Mouse (Mus musculus) kidney, embryonic 15.5 days (tissue): ENCODE measurements at regions not wholly inside any gene's neighbourhood (a gene's known extent, or its start where the extent isn't known, plus 50 kb on each side); places are given as distances from the start of the nearest gene placed in this dataset.

Experiments used
- ATAC-seq: fragments of 200-750 bp; cut with Nextera tagmentation; replicated peaks from 2 replicates; pipeline ENCODE4 v1.8.0; 2017; ENCODE audit warnings: moderate TSS enrichment; ENCODE audit not compliant: low FRiP score
- H3K27ac ChIP-seq: fragments of 300-500 bp; sonication (generic); 2 replicates; pipeline ENCODE4 v1.5.1; 2015; ENCODE audit warnings: mild to moderate bottlenecking, inconsistent platforms
- H3K27me3 ChIP-seq: fragments of 300-500 bp; sonication (generic); 2 replicates; pipeline ENCODE4 v1.6.1; 2015; ENCODE audit warnings: inconsistent platforms
- H3K36me3 ChIP-seq: fragments of 300-500 bp; sonication (generic); 2 replicates; pipeline ENCODE4 v1.6.1; 2015; ENCODE audit warnings: inconsistent platforms
- H3K4me1 ChIP-seq: fragments of 300-500 bp; sonication (generic); 2 replicates; pipeline ENCODE4 v1.6.1; 2015; ENCODE audit warnings: inconsistent platforms
- H3K4me2 ChIP-seq: fragments of 300-500 bp; sonication (generic); 2 replicates; pipeline ENCODE4 v1.6.1; 2015; ENCODE audit warnings: moderate library complexity, mild to moderate bottlenecking, inconsistent platforms
- H3K4me3 ChIP-seq: fragments of 300-500 bp; sonication (generic); replicated peaks from 2 replicates; pipeline ENCODE4 v1.5.1; 2015; ENCODE audit warnings: mild to moderate bottlenecking, inconsistent platforms
- H3K9ac ChIP-seq: fragments of 300-500 bp; sonication (generic); 2 replicates; pipeline ENCODE4 v1.6.1; 2015; ENCODE audit warnings: mild to moderate bottlenecking, inconsistent platforms
- H3K9me3 ChIP-seq: fragments of 300-500 bp; sonication (generic); replicated peaks from 2 replicates; pipeline ENCODE4 v1.6.1; 2016; ENCODE audit warnings: inconsistent platforms
- WGBS: fragments of 180-500 bp; shearing (Covaris S2); methylation state at CpG from one replicate; pipeline ENCODE4 v1.1.7; 2015; ENCODE audit warnings: mixed read lengths; 5-methylcytosine and 5-hydroxymethylcytosine counted together

DNA sequence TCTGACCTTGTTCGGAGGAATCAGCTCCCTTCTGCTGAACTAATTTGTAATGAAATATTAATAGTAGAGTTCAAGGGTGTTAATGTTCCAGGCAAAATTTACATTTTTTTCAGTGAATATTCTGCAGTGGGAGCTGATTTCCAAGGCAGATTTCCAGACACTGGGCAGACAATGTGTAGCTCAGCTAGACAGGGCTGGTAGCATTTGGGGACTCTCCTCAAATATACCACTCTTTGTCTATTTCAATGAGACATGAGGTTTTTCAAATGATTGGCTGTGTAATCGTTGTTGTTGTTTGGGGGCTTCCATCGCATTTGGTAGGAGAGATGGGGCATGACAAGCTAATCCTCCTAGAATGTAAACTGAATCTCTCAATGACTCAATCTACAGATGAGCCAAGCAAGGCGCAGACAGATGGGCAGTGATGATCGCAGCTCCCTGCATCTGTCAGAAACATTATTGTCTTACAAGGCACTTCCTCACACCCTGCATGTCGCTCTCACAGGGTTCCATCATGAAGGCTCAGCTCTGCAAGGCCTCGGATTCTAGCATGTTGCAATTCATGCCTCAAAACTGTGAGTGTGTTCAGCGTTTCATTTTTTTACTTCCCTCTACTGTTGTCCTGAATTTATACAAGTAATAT, 241.7 kb upstream of the Akirin2 start:
- Histone ChIP-seq H3K4me1 (peaks cover 4% of the 10 kb centered on the region; the same call in 1 of the 2 replicates), H3K36me3 (no peaks in the 10 kb centered on the region), H3K4me2 (no peak overlapping the region), H3K27me3 (no peaks in the 10 kb centered on the region), H3K9me3 (0 out of 2 replicates have a peak, but pooled peaks cover 1% of the 10 kb centered on the region), H3K9ac (no peak overlapping the region), H3K27ac (no peak overlapping the region), H3K4me3 (no peak overlapping the region)
- WGBS: 83% methylated on average over 8 of the region's 8 CpGs
- no peak for ATAC-seq

DNA sequence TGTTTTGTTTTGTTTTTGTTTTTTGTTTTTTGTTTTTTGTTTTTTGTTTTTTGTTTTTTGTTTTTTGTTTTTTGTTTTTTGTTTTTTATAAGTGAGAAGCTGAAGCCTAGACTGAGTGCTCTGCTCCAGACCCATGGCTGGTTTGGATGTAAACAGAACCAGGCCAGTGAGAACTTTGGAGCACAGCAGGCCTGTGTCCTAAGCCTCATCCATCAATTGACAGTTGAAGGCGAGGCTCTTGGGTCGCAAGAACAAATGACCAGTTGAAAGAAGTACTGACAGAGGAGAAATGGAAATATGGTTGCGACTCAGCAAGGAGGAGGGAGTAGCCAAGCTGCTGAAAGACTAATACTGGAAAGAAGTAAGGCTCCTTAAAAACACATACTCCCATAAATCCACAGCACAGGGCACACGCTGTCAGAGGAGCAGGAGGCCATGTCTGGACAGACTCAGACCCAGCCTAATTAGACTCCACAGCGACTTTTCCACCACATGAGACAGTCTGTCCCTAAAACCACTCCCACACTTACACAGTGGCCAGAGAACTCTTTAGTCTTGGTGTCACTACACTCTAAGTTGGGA, 240.6 kb upstream of the Akirin2 start:
- Histone ChIP-seq H3K4me3 (no peak overlapping the region), H3K9ac (no peak overlapping the region), H3K27ac (no peak overlapping the region), H3K27me3 (no peaks in the 10 kb centered on the region), H3K4me2 (no peak overlapping the region), H3K9me3 (0 out of 2 replicates have a peak, but pooled peaks cover 3% of the 10 kb centered on the region), H3K4me1 (peaks cover 4% of the 10 kb centered on the region; the same call in 1 of the 2 replicates), H3K36me3 (no peaks in the 10 kb centered on the region)
- WGBS: 10% methylated on average over 5 of the region's 5 CpGs
- peak; percentile 64 for ATAC-seq

DNA sequence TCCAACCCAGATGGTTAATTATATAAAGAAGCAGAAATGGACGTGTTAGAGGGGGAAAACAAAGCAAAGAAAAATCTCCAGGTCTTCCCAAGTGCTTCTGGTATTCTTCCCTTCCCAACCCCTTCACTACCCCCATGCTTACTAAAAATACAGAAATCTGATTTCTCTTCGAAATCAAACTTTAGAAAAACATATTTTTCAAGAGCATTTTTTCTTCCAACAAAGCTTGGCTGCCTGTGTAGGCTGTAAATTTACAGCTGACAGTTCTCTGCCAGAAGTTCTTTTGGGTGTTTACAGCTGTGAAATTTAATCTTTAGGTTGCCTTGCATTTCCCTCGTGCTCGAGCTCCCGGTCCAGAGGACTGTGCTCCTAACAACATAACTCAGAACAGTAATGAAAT, 234.9 kb upstream of the Akirin2 start:
- H3K9me3 ChIP-seq: 0 out of 2 replicates have a peak, but pooled peaks cover 3% of the 10 kb centered on the region
- H3K4me3 ChIP-seq: no peak overlapping the region
- H3K4me1 ChIP-seq: 0 out of 2 replicates have a peak, but pooled peaks cover 5% of the 10 kb centered on the region
- H3K4me2 ChIP-seq: peak overlapping the region; percentile 21; the same call in 1 of the 2 replicates
- no peak overlapping the region for H3K9ac ChIP-seq
- 14% methylated on average over 5 of the region's 5 CpGs for WGBS
- no peak for ATAC-seq
- 0 out of 2 replicates have a peak overlapping the region, but pooled peaks have one; percentile 54 for H3K27ac ChIP-seq
- no peaks in the 10 kb centered on the region for H3K27me3 ChIP-seq
- H3K36me3 ChIP-seq: no peaks in the 10 kb centered on the region

DNA sequence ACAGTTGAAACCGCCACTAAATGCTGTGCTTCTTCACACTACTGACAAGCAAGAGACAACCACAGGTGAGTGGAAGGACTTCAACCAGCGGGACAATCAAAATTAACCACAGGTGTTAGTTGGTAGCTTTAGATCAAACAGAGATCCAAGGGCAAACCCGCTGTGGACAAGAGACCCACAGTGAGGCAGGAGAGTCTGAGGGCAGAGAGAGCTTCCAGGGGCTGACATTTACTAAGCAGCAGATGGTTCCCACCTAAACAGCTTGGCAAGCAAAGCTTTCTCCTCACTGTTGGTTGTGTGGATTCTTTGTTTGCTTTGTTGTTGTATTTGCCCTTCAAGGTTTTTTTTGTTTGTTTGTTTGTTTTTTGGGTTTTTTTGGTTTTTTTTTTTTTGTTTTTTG, 227.9 kb upstream of the Akirin2 start:
- no peaks in the 10 kb centered on the region for H3K9me3 ChIP-seq
- ATAC-seq: no peak
- no peak overlapping the region for H3K4me2 ChIP-seq
- H3K4me1 ChIP-seq: no peaks in the 10 kb centered on the region
- WGBS: 76% methylated on average over 3 of the region's 3 CpGs
- H3K36me3 ChIP-seq: no peaks in the 10 kb centered on the region
- no peak overlapping the region for H3K27ac ChIP-seq
- H3K27me3 ChIP-seq: no peaks in the 10 kb centered on the region
- H3K4me3 ChIP-seq: no peak overlapping the region
- H3K9ac ChIP-seq: no peak overlapping the region

DNA sequence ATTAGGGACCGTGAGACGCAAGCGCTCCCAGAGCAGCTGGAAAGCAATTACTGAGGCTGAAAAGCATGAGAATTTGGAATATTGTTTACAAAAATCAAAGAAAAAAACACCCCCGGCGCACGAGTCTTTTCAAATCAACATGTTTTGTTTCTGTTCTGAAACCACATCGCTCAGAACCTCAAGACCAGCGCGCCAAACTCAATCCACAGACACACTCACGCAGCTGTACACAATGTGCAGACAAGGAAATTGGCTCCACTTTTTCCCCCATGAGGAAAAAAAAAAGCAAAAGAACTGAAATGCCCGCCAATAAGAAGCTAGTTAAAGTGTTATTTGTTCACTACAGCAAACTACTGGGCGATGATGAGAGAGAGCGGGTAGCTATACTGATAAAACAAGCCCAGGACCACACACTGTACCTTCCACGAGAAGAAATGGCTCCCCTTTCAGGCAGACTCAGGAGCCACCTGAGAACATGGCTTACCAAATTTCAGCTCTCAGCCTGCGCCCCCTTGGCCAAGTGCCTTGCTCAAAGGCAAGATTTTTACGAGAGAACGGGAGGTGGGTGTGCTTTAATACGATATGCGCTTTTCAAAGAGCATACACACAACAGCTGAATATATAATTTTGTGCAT, 222.5 kb upstream of the Akirin2 start:
- no peak overlapping the region for H3K9ac ChIP-seq
- no peaks in the 10 kb centered on the region for H3K27me3 ChIP-seq
- H3K36me3 ChIP-seq: no peaks in the 10 kb centered on the region
- no peak overlapping the region for H3K27ac ChIP-seq
- H3K4me1 ChIP-seq: no peaks in the 10 kb centered on the region
- H3K9me3 ChIP-seq: no peaks in the 10 kb centered on the region
- H3K4me2 ChIP-seq: no peak overlapping the region
- no peak for ATAC-seq
- H3K4me3 ChIP-seq: no peak overlapping the region
- WGBS: 82% methylated on average over 19 of the region's 19 CpGs

DNA sequence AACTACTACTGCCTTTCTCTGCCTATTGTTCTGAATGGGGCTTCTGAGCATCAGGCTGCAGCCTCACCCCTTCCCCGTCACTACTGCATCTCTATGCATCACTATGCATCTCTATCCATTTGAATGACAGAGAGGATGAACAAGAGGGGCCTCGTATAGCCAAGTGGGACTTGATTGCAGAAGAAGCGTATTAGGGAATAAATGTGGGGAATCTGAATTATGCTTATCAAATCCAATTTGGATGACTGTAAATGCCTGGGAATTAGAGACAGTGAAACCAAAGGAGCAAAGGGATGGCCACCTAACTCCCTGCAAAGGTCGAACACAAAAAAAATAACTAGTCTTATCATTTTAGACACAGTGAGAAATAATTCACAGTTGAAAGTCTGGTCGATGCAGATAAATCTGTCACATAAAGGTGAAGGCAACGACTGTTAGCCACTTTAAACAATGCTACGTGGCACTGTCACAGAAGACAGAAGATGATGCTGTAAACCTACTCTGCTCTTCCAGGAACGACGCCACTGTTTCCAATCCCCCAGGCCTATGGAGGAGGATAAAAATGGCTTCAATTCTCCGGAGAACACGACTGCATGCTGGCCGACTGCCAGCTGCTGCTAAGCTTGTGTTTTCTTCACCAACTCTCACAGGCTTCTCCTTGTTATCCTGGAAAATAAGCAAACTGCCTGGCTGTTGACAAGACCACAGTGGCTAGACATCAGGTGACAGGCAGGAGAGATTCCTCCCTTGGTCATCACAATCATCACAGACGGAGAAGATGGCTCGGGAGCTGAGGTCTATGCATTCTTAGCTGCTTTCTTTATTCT, 213.6 kb upstream of the Akirin2 start:
- no peak for ATAC-seq
- WGBS: 50% methylated on average over 14 of the region's 14 CpGs
- H3K27ac ChIP-seq: no peak overlapping the region

DNA sequence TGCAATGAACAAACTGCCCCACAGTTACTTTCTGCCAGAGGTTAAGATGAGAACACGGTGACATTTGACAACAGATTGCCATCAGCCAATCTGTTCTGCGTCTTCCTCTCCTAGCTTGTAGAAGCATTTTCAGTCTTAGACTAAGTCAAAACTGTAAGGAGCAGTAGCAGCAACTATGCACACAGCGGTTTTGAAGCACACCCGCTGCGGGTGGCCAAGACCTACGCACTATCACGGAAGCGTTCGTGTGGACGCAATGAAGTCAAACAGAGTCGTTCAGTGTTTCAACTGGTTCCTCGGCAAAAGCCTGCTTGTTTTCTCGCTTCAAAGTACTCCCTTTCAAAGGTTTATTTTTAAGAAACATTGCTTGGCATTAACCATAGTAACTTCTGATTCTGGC, 212.9 kb upstream of the Akirin2 start:
- ATAC-seq: no peak
- Histone ChIP-seq H3K27me3 (no peaks in the 10 kb centered on the region), H3K4me3 (no peak overlapping the region), H3K27ac (no peak overlapping the region), H3K9me3 (no peaks in the 10 kb centered on the region), H3K36me3 (no peaks in the 10 kb centered on the region), H3K4me2 (no peak overlapping the region), H3K4me1 (no peaks in the 10 kb centered on the region), H3K9ac (no peak overlapping the region)
- 82% methylated on average over 13 of the region's 13 CpGs for WGBS

More for the DNA sequence above, 213.6 kb upstream of the Akirin2 start:
- Histone ChIP-seq H3K9ac (no peak overlapping the region), H3K27me3 (no peaks in the 10 kb centered on the region), H3K9me3 (no peaks in the 10 kb centered on the region), H3K4me3 (no peak overlapping the region), H3K36me3 (no peaks in the 10 kb centered on the region), H3K4me1 (no peaks in the 10 kb centered on the region), H3K4me2 (no peak overlapping the region)

DNA sequence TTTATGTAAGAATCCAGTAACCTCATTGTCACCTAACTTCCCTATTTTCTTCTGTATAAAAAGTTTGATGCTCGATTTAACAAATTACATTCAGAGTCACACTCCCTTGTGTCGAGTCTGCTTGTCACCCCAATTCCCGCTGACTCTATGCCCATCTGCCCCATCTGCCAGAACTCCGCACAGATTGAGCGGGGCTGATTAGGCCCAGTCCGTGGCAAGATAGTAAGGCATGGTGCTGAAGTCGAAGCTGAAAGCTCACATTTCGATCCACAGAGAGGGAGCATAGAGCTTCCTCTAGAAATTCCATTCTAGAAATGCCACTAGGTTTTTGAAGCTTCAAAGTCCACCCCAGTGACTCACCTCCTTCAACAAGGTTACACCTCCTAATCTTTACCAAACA, 210.7 kb upstream of the Akirin2 start:
- H3K27me3 ChIP-seq: no peaks in the 10 kb centered on the region
- WGBS: 93% methylated on average over 8 of the region's 8 CpGs
- no peak for ATAC-seq
- H3K9me3 ChIP-seq: no peaks in the 10 kb centered on the region
- H3K9ac ChIP-seq: no peak overlapping the region
- no peaks in the 10 kb centered on the region for H3K36me3 ChIP-seq
- H3K4me1 ChIP-seq: no peaks in the 10 kb centered on the region
- no peak overlapping the region for H3K27ac ChIP-seq
- H3K4me3 ChIP-seq: no peak overlapping the region
- no peak overlapping the region for H3K4me2 ChIP-seq

DNA sequence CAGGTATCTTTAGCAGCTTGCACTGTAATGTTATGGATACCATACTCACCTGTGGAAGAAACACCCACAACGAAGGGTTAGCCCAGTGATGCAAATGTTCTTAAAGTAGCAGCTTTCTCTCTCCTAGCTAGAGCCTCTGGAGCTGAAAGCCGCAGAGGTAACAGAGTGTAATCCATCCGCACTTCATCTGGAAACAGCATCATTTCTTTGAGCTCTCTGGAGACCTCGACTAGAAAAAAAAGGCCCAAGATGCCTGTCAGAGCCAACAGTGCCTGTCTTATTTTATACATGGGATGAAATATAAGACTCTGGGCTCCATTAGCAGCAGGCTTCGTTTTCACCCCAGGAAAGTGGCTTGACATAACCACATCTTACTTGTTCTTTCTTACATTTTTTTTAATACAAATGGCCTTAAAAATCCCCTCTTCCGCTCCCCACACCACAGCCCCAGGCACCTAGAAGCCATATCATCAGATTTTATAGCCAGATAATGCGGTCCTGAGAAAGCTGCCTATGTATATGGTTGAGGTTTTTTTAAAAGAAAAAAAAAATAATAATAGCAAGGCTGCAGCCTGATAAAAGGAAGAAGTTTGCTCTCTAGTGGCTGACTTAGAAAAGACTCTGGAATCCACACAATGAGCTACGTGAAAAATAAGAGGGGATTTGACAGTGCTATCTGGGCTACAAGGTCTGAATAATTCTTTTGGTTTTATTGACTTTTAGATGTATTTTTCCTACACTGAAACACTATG, 179.3 kb upstream of the Akirin2 start:
- Histone ChIP-seq H3K4me1 (no peaks in the 10 kb centered on the region), H3K4me2 (no peak overlapping the region), H3K9ac (no peak overlapping the region), H3K27ac (no peak overlapping the region), H3K4me3 (no peak overlapping the region), H3K9me3 (no peaks in the 10 kb centered on the region), H3K27me3 (no peaks in the 10 kb centered on the region), H3K36me3 (no peaks in the 10 kb centered on the region)
- ATAC-seq: no peak
- 50% methylated on average over 8 of the region's 8 CpGs for WGBS

DNA sequence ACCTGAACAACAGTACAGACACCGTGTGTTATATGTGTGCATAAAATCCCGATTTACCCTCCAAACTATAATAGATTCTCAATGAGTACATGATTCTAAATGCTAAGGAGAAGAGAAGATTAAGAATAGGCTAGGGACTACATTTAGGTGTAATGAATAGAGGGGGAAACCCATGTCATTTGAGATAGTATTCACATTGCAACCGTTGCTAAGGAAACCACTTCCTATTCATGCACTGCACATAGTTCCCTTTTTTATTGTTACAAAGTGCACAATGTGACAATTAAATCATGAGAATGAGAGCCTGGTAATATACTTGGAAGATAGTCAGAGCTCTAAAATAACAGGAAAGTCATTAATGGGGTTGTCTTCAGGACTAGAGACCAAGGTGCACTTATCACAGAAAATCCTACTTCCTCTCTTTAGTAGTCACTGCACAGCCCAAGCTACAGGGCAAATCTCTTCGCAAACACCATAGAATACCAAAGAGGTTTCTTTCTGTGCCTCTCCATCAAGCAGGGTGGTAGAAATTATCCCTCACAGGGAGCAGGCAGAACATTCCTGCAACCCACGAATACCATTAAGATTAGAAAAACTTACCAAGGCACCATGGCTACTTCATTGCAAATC, 164.3 kb upstream of the Akirin2 start:
- no peak overlapping the region for H3K4me3 ChIP-seq
- ATAC-seq: no peak
- WGBS: 86% methylated on average over 5 of the region's 5 CpGs
- H3K27ac ChIP-seq: no peak overlapping the region
- H3K27me3 ChIP-seq: no peaks in the 10 kb centered on the region
- H3K4me1 ChIP-seq: no peaks in the 10 kb centered on the region
- H3K4me2 ChIP-seq: no peak overlapping the region
- H3K36me3 ChIP-seq: no peaks in the 10 kb centered on the region
- no peak overlapping the region for H3K9ac ChIP-seq
- H3K9me3 ChIP-seq: no peaks in the 10 kb centered on the region; the same call in 1 of the 2 replicates

DNA sequence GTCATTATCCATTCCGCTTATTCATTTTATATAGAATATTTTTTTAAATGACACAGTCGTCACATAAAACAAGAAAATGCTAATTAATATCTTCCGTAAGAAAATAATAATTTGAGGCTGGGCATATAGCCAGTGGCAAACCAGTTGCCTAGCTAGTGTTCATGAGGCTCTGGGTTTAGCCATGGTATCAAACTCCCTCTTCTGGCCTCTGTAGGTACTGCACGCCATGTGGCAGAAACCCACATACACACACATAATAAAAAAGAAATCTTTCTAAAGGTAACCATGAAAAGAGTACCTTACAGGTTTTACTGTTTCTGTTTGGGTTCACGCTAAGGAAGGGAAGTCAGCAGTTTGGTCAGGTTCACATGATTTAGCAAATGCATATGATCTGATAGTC, 159.2 kb upstream of the Akirin2 start:
- no peaks in the 10 kb centered on the region for H3K4me1 ChIP-seq
- no peak overlapping the region for H3K4me3 ChIP-seq
- no peak overlapping the region for H3K4me2 ChIP-seq
- H3K9me3 ChIP-seq: no peaks in the 10 kb centered on the region; the same call in 1 of the 2 replicates
- no peak for ATAC-seq
- H3K27me3 ChIP-seq: no peaks in the 10 kb centered on the region
- no peaks in the 10 kb centered on the region for H3K36me3 ChIP-seq
- no peak overlapping the region for H3K27ac ChIP-seq
- H3K9ac ChIP-seq: no peak overlapping the region
- 94% methylated on average over 5 of the region's 5 CpGs for WGBS
